Mouse (Mus musculus): ENCODE measurements at regions not wholly inside any gene's neighbourhood (a gene's known extent, or its start where the extent isn't known, plus 50 kb on each side); places are given as distances from the start of the nearest gene placed in this dataset.

DNA sequence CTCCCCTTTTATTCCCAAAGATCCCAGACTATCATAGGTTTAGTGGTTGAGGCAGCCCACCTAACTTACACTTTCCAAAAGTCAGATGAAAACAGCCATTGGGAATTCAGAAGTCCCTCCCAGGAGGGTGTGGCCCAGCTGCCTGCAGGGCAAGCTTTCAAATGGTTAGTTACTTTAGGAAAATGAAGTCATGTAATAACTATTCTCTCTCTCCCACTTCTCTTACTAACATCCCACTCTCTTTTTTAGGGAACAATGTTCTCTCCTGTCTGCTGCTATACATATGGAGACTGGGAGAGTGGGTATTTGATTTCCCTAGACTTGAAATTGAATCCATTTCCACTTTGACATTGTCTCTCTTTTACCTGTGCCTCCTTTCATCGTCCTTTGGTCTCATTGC lies 55.0 kb downstream of the Zfp648 start:
- intact Hi-C loops (cut with DNase I), result no loop called here
- peak in 1 of 2 experiments; percentile 27 for DNase-seq (ENCODE audit: low spot score in 2 of 2)

DNA sequence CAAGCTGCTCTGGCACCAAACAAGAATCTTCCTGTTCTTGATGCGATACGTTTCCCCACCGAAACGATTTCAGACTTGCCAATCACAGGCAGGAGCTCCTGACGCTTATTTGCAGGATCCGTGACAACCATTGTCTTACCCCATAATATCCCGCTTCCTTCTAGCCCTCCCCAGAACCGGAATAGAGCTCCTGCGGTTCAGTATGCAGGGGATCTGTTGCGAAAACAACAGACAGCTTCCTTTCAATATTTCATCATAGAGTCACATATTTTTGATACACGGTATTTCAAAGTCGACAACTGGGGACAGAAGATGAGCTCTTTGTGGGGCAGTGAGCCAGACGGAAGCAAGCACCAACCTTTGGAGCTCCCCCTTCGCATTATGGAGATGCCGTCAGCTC lies 55.8 kb downstream of the Zfp648 start:
- intact Hi-C loops (cut with DNase I), result no loop called here

DNA sequence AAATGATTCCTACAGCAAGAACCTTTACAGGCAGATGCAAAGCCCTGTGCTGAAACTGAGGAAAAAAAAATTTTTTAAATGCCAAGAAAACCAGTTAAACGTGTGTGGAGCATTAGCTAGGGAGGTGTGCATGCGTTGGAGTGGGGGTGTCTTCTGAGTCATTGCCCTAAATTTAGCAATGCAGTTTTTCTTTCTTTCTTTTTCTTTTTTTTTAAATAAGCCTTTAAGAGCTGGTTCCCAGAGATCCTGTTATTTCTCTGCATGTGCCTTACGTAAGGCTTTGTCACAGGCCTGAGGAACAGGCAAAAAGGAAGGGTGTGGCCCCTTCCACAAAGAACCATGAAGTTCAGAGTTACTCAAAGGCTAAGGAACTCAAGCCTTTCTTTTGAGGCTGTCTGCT lies 57.5 kb downstream of the Zfp648 start:
- intact Hi-C loops (cut with DNase I), result loop anchor here (2.0 kb wide), 1 partner anchor 68 kb away; no protein-coding TSS in a partner anchor
- peak; percentile 27 to 30 for DNase-seq (ENCODE audit: low spot score in 2 of 2)

More for the DNA sequence above, 55.8 kb downstream of the Zfp648 start:
- peak; percentile 24 to 38 for DNase-seq (ENCODE audit: low spot score in 2 of 2)

DNA sequence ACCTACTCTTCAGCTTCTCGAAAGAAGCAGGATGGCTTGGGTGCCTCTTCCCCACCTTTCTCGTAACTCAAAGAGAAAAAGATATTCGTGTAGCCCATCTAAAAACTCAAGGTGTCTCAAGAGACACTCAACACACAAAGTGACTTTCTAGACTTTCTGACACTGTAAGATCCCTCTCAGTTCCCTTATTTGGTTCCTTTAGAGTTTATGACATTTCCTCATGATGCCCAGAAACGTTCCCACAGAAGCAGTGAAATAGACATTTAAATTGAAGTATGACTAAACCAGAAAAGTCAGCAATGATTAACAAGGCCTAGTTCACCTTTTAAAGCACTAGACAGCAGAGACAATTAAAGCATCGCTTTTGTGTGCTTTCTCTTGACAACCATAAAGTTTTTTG lies 59.4 kb downstream of the Zfp648 start:
- intact Hi-C loops (cut with DNase I), result no loop called here

DNA sequence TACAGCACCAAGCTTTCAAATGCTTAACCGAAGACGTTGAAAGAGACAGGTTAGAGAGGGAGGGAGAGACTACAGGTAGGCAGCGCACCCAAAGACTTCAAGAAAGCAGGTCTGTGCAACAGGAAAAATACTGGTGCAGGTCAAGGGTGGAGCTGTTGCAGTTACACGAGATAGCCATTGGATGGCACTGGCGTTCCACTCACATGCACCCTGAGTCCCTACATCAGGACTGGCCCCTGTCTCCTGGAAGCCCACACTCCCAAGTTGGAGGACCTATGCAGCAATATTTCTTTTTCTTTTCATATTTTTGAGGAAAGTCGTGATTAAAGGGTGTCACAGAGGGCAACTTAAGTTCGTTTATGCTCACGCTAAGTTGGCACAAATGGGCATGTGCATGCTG lies 80.5 kb downstream of the Zfp648 start:
- peak; percentile 71 to 74 for DNase-seq (ENCODE audit: low spot score in 2 of 2)
- intact Hi-C loops (cut with DNase I), result loop anchor here (1.0 kb wide), 1 partner anchor 449 kb away; no protein-coding TSS in a partner anchor

More for the DNA sequence above, 59.4 kb downstream of the Zfp648 start:
- no peak for DNase-seq (ENCODE audit: low spot score in 2 of 2)

DNA sequence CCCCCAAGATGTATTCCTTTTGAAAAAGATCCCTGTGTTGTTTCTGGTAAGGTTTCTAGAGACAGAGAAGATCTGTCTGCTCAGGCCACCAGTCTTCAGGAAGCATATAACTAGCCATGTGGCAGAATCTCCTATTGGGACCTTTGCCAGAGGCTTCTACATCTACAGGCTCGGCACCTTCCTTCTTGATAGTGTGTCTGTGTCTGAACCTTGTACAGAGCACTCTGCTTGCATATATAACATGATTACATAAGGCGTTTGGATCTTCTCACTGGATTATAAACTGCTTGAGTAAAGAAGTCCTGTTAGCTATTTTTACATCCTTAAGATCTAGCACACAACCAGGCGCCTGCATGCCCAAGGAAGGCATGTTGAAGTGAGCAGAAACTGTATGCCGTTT lies 85.1 kb downstream of the Zfp648 start:
- DNase-seq (ENCODE audit: low spot score in 2 of 2), result peak; percentile 41 to 47

DNA sequence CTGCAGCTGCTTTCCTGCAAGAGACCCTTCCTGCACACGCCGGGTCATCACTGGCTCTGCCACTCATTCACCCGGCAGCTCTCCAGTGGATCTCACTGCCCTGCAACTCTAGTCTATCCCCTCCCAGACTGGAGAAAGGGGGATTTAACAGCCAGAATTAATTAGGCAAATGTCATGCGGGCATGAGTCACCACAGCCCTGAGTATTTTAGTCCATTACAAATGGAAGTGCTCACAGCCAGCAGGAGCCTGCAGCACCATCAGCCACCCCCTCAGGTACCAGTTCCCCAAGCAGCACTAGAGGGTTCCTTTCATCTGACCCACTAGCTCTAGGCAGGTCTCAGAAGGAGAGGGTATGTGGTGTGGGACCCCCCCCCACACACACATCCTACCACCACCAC lies 91.7 kb downstream of the Zfp648 start:
- intact Hi-C loops (cut with DNase I), result no loop called here
- DNase-seq (ENCODE audit: low spot score in 2 of 2), result no peak

More for the DNA sequence above, 85.1 kb downstream of the Zfp648 start:
- intact Hi-C loops (cut with DNase I), result no loop called here

DNA sequence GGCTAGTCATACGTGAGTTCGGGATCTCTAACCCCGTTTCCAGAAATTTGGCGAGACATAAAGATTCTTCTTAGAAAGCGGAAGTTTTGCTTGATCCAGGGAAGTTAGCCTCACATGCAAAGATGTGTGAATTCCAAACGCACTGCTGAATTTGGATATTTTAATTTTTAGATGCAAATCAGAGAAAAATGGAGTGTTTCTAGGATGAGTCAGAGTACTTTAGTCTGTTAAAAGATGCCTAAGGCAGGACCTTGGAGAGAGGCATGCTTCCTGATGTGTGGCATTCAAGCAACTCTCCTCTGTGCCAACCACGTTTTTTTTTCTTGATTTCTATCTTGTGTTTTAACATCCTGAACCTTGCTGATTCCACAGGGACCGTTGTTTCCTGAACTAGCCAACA lies 95.1 kb downstream of the Zfp648 start:
- DNase-seq (ENCODE audit: low spot score in 2 of 2), result no peak
- intact Hi-C loops (cut with DNase I), result no loop called here

DNA sequence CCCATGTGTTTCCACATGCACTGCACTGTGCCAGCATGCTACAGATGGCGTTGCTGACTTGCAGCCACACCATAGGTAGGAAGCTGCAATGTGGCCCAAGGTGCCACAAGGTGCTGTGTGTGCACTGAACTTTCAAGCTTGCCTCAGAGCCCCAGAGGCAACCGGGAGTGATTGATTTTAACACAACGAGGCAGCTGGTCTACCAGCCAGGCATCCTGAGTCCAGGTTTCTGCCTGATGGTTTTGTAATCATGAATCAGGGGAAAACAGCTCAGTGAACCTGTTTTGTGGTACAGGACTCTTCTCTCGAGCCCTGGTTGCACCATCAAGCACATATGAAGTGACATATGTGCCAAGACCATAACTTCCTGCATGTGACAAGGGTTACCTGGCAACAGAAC lies 98.9 kb downstream of the Zfp648 start:
- DNase-seq (ENCODE audit: low spot score in 2 of 2), result no peak
- intact Hi-C loops (cut with DNase I), result no loop called here

DNA sequence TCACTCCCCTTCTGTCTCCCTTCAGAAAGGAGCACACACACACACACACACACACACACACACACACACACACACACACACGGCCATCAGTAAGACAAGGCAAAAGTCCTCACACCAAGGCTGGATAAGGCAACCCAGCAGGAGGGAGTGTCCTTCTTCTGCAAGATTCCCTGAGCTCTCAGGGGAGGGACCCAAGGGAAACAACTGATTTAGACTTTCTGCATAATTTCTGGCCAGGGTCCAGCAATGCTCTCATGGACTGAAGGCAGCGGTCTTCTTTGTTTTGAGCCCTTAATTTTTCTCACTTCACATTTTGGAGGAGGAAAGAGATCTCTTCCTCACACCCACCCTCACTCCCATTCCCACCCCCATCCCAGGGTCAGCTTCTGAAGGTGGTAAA lies 108.7 kb downstream of the Zfp648 start:
- intact Hi-C loops (cut with DNase I), result no loop called here
- DNase-seq (ENCODE audit: low spot score in 2 of 2), result no peak

Measured in left cerebral cortex, postnatal 36 days (tissue).